ENCODE assay signal across 7 mouse cellular contexts in genomic region chr12:59067095-59067494, GRCm38 (mm10). TPM values are rescaled to one million over a fixed set of nuclear protein-coding genes. Genes with fewer than 3 reads are reported as not detected.
DNase-seq lines count a peak whose midpoint lies in the region; ATAC-seq and TF ChIP-seq lines count a peak whose summit lies in the region.

No protein-coding gene starts in this region.

- peak overlapping the region; percentile 68 for H3K4me2 ChIP-seq in embryonic facial prominence, embryonic 13.5 days
- H3K4me2 ChIP-seq in hindbrain, postnatal 0 days (ENCODE audit: low read depth, low read length) = peak overlapping the region; percentile 68

- no peaks in the 10 kb centered on the region for H3K9me3 ChIP-seq in embryonic facial prominence, embryonic 13.5 days
- no peaks in the 10 kb centered on the region for H3K9me3 ChIP-seq in hindbrain, postnatal 0 days (ENCODE audit: low read length)

- H3K4me1 ChIP-seq in embryonic facial prominence, embryonic 13.5 days = peaks cover 9% of the 10 kb centered on the region; the same call in 1 of the 2 replicates
- no peaks in the 10 kb centered on the region for H3K4me1 ChIP-seq in hindbrain, postnatal 0 days (ENCODE audit: insufficient read depth, low read length)

- peak overlapping the region; percentile 93 for H3K27ac ChIP-seq in embryonic facial prominence, embryonic 13.5 days
- H3K27ac ChIP-seq in hindbrain, postnatal 0 days = peak overlapping the region; percentile 90

- H3K36me3 ChIP-seq in embryonic facial prominence, embryonic 13.5 days = peaks cover 41% of the 10 kb centered on the region
- H3K36me3 ChIP-seq in hindbrain, postnatal 0 days (ENCODE audit: insufficient read depth, low read length) = peaks cover 27% of the 10 kb centered on the region

- WGBS in embryonic facial prominence, embryonic 13.5 days = 0% methylated on average over 41 of the region's 41 CpGs
- 1% methylated on average over 34 of the region's 41 CpGs for WGBS in hindbrain, postnatal 0 days

- ATAC-seq in embryonic facial prominence, embryonic 13.5 days (ENCODE audit: insufficient number of reproducible peaks, insufficient read depth, low FRiP score, low TSS enrichment, low read depth) = peak; percentile 18
- peak; percentile 58 for ATAC-seq in hindbrain, postnatal 0 days
- peak; percentile 1; the same call in 1 of the 2 replicates for ATAC-seq in megakaryocyte, adult 5-6 weeks (ENCODE audit: poor library complexity, severe bottlenecking)

- H3K27me3 ChIP-seq in embryonic facial prominence, embryonic 13.5 days = no peaks in the 10 kb centered on the region
- H3K27me3 ChIP-seq in hindbrain, postnatal 0 days (ENCODE audit: insufficient read depth, low read length) = no peaks in the 10 kb centered on the region

- peak; percentile 36 for DNase-seq in retina, embryonic 14.5 days (ENCODE audit: low spot score)
- no peak for DNase-seq in retina, postnatal 1 day
- peak; percentile 23 for DNase-seq in hindbrain, postnatal 0 days (ENCODE audit: low spot score)
- peak; percentile 62 to 72 for DNase-seq in thymus, postnatal 36 days
- no peak for DNase-seq in urinary bladder, postnatal 10 days (ENCODE audit: low spot score)

- TF ChIP-seq CTCF in hindbrain, postnatal 0 days (IDR thresholded peaks at IDR 0.05; ENCODE audit: low read depth) = no peak

- peak overlapping the region; percentile 98 for H3K4me3 ChIP-seq in embryonic facial prominence, embryonic 13.5 days
- peak overlapping the region; percentile 97 for H3K4me3 ChIP-seq in hindbrain, postnatal 0 days (ENCODE audit: low read length)

- H3K9ac ChIP-seq in embryonic facial prominence, embryonic 13.5 days = peak overlapping the region; percentile 100
- H3K9ac ChIP-seq in hindbrain, postnatal 0 days (replicated peaks; ENCODE audit: low read length) = peak overlapping the region; percentile 99

RNA-seq across cellular contexts. Expression of gene Pnn, which starts 0.4 kb away (rescaled TPM):
- polyA plus RNA-seq in embryonic facial prominence, embryonic 13.5 days (2015; fragmentation: Nextera tagmentation; extraction: Ambion mirVana) = 135 and 141 TPM in 2 replicates
- total RNA-seq in hindbrain, postnatal 0 days (2014; rRNA removed) = 11.9 and 13.6 TPM in 2 replicates
- polyA plus RNA-seq in hindbrain, postnatal 0 days (2015; fragmentation: Nextera tagmentation; extraction: Ambion mirVana) = 82.3 and 93.9 TPM in 2 replicates
- total RNA-seq in megakaryocyte, adult 5-6 weeks (2015) = 45.4 and 47.7 TPM in 2 replicates
- 67.4 and 83.2 TPM in 2 replicates for total RNA-seq in megakaryocyte, adult 5-6 weeks (2017)

RNA-seq across cellular contexts. Expression of gene Trappc6b, which starts 5.8 kb away (rescaled TPM):
- polyA plus RNA-seq in embryonic facial prominence, embryonic 13.5 days (2015; fragmentation: Nextera tagmentation; extraction: Ambion mirVana) = 89.1 and 95.8 TPM in 2 replicates
- 40.9 and 43.1 TPM in 2 replicates for total RNA-seq in hindbrain, postnatal 0 days (2014; rRNA removed)
- polyA plus RNA-seq in hindbrain, postnatal 0 days (2015; fragmentation: Nextera tagmentation; extraction: Ambion mirVana) = 168 and 171 TPM in 2 replicates
- total RNA-seq in megakaryocyte, adult 5-6 weeks (2015) = 86.7 and 89.7 TPM in 2 replicates
- total RNA-seq in megakaryocyte, adult 5-6 weeks (2017) = 47.0 and 65.2 TPM in 2 replicates

RNA-seq across cellular contexts. Expression of gene Mia2, which starts 28.5 kb away (rescaled TPM):
- polyA plus RNA-seq in embryonic facial prominence, embryonic 13.5 days (2015; fragmentation: Nextera tagmentation; extraction: Ambion mirVana) = 62.6 and 64.5 TPM in 2 replicates
- total RNA-seq in hindbrain, postnatal 0 days (2014; rRNA removed) = 24.9 and 32.7 TPM in 2 replicates
- polyA plus RNA-seq in hindbrain, postnatal 0 days (2015; fragmentation: Nextera tagmentation; extraction: Ambion mirVana) = 38.2 and 45.8 TPM in 2 replicates
- total RNA-seq in megakaryocyte, adult 5-6 weeks (2015) = 259 and 268 TPM in 2 replicates
- 263 and 350 TPM in 2 replicates for total RNA-seq in megakaryocyte, adult 5-6 weeks (2017)

RNA-seq across cellular contexts. Expression of gene Gemin2, which starts 53.9 kb away (rescaled TPM):
- polyA plus RNA-seq in embryonic facial prominence, embryonic 13.5 days (2015; fragmentation: Nextera tagmentation; extraction: Ambion mirVana) = 32.3 and 38.3 TPM in 2 replicates
- total RNA-seq in hindbrain, postnatal 0 days (2014; rRNA removed) = 3.9 and 6.2 TPM in 2 replicates
- polyA plus RNA-seq in hindbrain, postnatal 0 days (2015; fragmentation: Nextera tagmentation; extraction: Ambion mirVana) = 12.0 and 13.1 TPM in 2 replicates
- total RNA-seq in megakaryocyte, adult 5-6 weeks (2015) = 10.1 and 14.3 TPM in 2 replicates
- 9.3 and 10.7 TPM in 2 replicates for total RNA-seq in megakaryocyte, adult 5-6 weeks (2017)

RNA-seq across cellular contexts. Expression of gene Sec23a, which starts 55.3 kb away (rescaled TPM):
- 83.1 and 87.9 TPM in 2 replicates for polyA plus RNA-seq in embryonic facial prominence, embryonic 13.5 days (2015; fragmentation: Nextera tagmentation; extraction: Ambion mirVana)
- 120 and 124 TPM in 2 replicates for total RNA-seq in hindbrain, postnatal 0 days (2014; rRNA removed)
- 81.7 and 86.5 TPM in 2 replicates for polyA plus RNA-seq in hindbrain, postnatal 0 days (2015; fragmentation: Nextera tagmentation; extraction: Ambion mirVana)
- total RNA-seq in megakaryocyte, adult 5-6 weeks (2015) = 17.5 and 21.1 TPM in 2 replicates
- 20.5 and 21.1 TPM in 2 replicates for total RNA-seq in megakaryocyte, adult 5-6 weeks (2017)

Comparison
In these comparisons a context has a peak if more than half of its experiments do, and no peak if none do; other contexts are left out.
1. DNase-seq: peak in retina, embryonic 14.5 days (single experiment), hindbrain, postnatal 0 days (single experiment) and thymus, postnatal 36 days (2 of 2); none in retina, postnatal 1 day (single experiment) and urinary bladder, postnatal 10 days (single experiment).
2. ATAC-seq: peak in every context shown above with its lines; median percentile 58 in hindbrain, postnatal 0 days; 18 in embryonic facial prominence, embryonic 13.5 days; 1 in megakaryocyte, adult 5-6 weeks.